Mouse (Mus musculus) thymus, postnatal 0 days (tissue): ENCODE measurements around the gene Kank2. TPM values are rescaled to one million over a fixed set of nuclear protein-coding genes. Genes with fewer than 3 reads are reported as not detected.
A peak's percentile ranks its signal among the peaks of the same experiment; 100 is the strongest.

Source experiments
- DNase-seq: peaks from one replicate; pipeline ENCODE4 v3.0.0-alpha.2; 2015; ENCODE audit warnings: low spot score
- polyA plus RNA-seq: library from polyadenylated mRNA; unstranded; fragments of >200 nt; fragmentation: Nextera tagmentation; extraction: Ambion mirVana; gene quantifications from 2 replicates; pipeline ENCODE4 v1.2.1, GENCODE M21; 2015

The Kank2 gene
- 1.8 and 2.0 TPM in 2 replicates for polyA plus RNA-seq

DNA sequence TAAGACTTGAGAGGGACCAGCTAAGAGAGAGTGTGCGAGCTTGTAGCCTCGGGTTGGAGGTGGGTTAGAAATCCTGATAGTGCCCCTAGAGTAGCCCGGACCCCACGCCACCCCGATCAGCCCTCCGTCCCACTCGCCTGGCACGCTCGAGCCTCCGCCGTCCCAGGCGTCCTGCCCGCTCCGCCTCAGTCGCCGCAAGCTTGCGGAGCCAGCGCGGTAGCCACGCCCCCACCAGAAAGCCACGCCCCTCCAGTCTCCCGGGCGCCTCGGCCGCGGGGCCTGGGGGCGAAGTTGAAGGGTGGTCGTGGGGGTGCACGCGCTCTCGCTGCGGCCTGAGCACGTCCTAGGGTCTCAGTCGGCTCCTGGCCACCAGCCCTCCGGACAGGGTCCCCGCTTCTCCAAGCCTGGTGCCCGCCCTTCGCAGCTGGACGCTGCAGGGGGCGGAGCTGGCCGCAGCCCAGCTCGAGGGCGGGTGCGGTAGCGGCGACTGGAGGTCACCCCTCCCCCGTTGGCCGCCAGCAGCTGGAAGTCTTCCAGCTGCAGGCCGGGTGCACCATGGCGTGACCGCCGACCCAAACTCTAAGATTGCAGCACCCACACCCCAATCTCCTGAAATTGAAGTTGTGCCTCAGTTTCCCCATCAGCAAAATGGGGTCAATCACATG lies at the start of gene Kank2:
Gene Kank2 (minus strand): TSS at position 400 of the 665 bp plus-strand sequence.
- peak; percentile 76 for DNase-seq

- DNase-seq, result no peak
These were observed 49.4 kb upstream of the Kank2 start for GRCm38 (mm10) chr9:21847926-21848325.

DNA sequence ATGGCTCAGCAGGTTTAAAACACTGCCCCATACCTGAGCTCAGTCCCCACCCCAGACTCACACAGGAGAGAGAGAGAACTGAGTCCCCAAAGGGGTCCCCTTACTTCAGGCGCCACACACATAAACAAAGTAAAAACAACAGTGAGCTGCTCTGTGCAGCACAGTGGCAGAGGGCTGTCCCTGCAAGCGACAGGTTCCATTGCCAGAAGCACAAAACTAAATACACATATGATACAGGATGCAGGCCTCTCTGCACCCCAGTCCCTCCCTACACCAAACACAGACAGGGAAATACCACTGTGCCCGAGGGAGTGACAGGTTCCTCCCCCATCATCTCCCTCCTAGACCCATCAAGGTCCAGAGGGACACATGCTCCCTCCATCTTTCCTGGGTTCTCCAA lies 48.9 kb upstream of the Kank2 start:
- no peak for DNase-seq

DNA sequence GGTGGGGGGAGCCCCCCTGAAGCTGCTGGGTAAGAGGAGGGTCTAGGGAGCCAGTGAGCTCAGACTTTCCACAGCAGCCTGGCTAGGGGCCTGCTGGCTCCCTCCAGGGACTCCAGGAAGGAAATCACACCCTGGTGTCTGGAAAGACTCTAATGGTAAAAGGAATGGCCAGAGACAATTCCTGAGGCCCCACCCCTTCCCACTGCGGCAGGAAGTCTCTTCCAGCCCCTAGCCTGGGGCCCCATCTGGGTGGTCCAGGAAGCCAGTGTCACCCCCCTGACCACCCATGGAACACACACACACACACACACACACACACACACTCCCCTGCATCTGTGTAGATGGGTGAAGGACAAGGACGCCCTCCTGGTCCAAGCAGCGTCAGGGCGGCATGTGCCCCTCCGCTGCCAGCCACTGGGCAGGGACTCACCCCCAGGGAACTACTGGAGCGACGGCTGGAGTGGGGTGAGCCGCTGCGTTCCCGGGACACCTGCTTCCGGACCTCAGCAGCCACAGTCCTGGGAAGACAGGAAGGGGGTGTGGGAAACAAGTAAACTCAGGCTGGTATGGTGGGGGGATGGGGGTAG lies 48.3 kb upstream of the Kank2 start:
- no peak for DNase-seq

DNA sequence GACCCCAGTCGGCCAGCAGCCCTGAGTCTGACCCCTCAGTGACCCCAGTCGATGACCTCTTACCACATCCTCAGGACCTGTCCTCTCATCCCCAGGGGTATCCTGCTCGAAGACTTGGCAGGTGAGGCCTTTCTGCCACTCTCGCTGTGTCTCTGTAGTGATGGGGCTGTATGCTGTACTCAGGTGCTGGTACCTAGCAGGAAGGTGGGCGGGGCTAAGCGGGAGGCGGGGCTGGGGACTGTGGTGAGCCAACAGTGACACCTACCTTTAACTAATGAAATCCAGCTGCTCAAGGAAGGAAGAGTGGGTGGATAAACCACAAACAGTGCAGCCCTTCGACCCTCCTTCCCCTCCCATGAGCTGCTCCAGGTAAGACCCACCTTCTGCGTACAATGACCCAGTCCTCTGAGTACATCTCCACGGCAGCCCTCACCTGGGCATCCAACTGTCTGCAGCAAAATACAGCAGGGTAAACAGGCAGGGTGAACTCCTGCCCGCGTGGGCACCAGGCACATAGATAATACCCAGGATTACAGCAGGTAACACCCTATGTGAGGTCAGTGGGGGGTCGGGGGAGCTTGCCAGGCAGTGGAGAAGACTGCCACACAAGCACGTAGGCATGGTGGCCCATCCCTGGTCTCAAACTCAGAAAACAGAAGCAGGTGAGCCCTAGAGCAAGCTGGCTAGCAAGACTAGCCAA lies 47.0 kb upstream of the Kank2 start:
- DNase-seq, result no peak

DNA sequence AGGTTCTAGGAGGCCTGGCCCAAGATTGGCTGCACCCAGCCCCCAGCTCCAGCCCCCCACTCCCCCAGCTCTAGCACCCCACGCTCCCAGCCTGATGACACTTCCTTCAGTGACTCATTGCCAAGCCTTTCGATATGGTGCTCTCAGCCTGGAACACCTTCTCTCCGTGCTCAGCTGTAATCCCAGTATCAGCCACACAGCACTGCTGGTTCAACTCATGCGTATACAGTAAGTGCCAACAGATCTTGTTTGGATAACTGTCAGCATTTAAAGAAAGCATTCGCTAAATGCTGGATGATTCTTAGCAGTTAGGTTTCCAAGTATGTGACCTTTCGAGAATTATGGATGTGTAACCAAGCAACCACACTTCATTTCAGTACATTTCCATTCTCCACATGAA lies 44.5 kb upstream of the Kank2 start:
- no peak for DNase-seq

- no peak for DNase-seq
These were observed 43.8 kb upstream of the Kank2 start for GRCm38 (mm10) chr9:21842391-21842790.

GRCm38 (mm10) chr9:21841340-21841739 lies 42.8 kb upstream of the Kank2 start:
- no peak for DNase-seq

GRCm38 (mm10) chr9:21840115-21840787 lies 41.7 kb upstream of the Kank2 start:
- DNase-seq, result peak; percentile 56

DNA sequence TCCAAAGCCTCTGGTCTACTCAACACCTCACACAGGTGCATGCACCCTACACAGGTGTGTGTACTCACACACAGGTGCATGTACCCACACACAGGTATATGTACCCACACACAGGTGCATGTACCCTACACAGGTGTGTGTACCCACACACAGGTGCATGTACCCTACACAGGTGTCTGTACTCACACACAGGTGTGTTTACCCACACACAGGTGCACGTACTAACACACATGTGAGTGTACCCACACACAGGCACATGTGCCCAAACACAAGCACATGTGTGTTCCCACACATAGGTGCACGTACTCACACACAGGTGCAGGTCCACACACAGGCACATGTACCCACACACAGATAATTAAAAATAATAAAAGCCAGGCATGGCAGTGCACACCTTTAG lies 39.1 kb upstream of the Kank2 start:
- no peak for DNase-seq

DNA sequence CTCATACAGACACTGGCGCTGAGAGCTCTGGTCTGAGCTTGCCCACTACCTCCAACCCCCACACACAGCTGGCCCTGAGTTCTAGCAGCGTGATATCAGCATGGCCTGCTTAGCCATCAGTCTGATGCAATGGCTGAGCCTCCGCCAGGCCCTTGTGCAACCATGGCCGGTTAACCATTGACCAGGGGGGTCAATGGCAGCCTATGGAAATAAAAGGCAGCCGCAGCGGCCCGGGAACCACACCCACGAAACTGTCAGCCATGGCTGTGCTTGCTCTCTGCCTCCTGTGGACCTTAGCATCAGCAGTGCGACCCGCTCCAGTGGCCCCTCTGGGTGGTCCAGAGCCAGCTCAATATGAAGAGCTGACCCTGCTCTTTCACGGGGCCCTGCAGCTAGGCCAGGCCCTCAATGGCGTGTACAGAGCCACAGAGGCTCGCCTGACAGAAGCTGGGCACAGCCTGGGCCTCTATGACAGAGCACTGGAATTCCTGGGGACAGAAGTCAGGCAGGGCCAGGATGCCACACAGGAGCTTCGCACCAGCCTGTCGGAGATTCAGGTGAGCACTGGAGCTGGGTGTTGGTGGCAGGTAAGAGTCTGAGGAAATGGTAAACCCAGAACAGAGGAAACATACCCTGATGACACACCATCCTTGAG lies 36.8 kb upstream of the Kank2 start, which contains the start of gene Angptl8:
Gene Angptl8 (plus strand): TSS at position 253 of the 655 bp plus-strand sequence.
- DNase-seq, result no peak

- DNase-seq, result no peak
These were observed 33.2 kb upstream of the Kank2 start for GRCm38 (mm10) chr9:21831558-21832240.

- DNase-seq, result no peak
These were observed 32.4 kb upstream of the Kank2 start for GRCm38 (mm10) chr9:21830936-21831335.

DNA sequence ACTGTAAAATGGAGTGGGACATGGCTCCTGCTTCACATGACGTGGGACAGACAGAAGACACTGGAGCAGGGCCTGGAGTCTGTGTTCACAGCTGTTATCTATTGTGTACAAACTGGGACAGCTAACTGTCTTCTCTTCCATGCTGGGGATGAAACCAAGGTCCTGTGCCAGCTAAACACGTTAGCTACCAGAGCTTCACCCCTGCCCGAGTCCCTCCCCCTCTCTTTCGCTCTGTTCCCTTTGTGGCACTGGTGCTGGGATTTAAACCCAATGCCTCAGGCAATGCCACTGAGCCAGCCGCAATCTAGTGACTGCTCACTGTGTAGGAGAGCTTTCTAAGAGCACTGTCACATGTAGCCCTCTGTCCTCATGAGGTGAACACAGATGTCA lies 31.9 kb upstream of the Kank2 start:
- DNase-seq, result no peak

DNA sequence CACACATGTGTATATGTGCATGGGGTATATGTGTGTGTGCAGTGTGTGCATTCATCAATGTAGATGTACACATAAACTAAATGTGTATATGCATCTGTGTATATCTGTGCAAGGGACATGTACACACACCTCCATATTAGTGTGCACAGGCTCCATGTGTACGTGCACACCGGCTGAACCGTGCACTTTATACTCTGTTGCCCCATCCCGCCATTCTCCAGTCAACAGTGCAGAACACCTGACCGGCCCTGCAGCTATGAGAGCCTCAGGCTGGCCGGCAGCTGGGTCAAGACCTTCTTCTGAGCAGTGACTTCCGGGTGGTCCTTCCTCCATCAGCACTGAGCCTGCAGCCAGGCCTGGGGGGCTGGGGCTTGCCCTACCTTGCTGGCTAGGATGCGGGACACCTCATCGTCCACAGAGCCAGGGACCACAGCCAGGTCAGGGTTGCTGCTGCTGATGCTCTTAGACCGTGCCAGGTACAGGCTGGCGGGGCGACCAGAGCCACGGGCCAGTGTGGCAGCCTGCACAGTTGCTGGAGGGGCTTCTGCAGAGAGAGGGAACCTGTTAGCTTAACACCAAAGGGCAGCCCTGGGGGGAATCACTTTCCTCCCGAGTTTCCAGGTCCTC lies 31.4 kb upstream of the Kank2 start:
- no peak for DNase-seq

DNA sequence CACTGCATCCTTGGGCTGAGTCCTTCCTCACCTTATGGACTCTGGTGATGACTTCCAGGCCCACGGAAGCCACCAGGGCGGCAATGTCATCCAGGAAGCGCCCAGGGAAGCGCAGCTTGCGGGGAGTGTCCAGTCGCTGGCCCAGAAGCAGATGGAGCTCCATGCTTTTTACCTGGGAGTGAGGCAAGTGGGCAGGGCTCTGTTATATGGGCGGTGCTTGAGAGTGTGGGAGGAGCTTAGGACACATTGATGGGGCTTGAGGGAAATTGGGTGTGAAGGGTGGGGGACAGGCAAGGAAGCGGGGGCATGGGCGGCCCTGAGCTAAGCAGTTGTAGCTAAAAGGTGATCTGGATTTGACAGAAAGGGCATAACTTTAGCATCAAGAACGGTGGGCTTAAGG lies 25.8 kb upstream of the Kank2 start:
- no peak for DNase-seq

DNA sequence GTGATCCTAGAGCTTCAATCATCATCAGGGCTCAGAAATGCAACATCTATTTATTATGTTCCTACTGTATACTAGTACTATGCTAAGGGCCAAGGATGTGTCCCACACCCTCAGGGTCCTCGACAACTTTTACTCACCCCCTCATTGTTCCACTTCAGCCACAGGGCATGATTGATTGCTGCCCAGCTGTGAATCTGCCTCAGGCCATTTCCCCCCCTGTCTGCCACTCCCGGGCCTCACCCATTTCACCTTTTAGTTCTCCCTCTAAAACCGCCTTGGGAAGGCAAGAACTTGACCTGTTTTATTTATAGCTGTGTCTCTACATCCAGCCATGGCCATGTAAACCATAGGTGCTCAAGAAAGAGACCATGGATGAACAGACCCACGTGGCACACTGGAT lies 25.4 kb upstream of the Kank2 start:
- no peak for DNase-seq

DNA sequence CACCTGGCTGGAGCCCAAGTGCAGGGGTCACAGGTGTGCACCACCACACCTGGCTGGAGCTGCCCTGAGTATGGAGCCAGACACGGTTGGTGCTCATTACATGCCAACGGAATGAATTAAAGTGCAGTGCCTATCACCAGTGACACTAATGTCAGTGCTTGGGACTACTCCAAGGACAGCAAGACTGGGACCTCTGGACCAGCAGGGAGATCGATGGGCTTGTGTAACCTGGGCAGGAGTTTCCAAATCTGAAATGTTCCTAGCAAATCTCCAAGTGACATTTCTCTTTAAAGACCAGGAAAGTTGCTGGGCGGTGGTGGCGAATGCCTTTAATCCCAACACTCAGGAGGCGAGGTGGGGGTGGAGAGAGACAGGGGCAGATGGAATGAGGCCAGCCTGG lies 24.1 kb upstream of the Kank2 start:
- DNase-seq, result no peak

DNA sequence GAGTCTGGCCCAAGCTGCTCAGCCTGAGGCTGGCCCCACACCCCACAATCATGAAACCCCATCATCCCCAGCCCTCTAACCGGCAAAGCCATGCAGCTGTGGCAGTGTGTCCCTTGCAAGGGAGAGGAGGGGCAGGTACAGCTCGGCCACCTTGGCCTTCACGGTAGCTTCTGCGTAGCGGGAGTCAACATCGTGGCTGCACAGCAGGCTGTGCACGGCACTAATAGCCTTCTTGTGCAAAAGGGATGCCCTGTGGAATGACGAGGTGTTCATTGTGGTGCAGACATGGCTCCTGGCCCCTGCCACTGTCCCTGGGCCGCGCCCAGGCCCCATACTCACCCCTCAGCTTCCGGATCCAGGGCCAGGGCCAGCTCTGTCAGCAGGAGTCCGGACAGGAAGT lies 21.6 kb upstream of the Kank2 start:
- DNase-seq, result no peak

DNA sequence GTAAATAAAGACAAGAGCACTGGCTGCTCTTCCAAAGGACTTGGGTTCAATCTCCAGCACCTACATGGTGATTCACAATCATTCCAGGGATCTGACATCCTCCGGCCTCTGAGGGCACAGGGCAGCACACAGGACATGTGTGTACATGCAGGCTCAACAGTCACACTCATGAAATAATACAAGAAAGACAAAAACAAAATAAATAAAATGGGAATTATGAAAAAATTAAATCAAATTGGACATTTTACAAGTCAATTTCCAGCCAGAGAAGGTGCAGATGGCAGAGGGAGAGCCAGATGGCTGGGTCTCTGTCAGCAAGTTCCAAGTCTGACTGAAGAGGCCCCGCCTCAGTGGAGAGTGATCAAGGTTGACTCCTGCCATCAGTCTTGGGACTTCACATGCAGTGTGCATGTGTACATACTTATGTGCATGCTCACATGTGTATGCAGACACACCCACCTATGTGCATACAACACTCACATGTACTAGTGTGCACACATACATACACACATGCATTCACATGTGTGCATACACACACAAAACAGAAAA lies 20.7 kb upstream of the Kank2 start:
- no peak for DNase-seq
